Mouse (Mus musculus) forebrain, postnatal 0 days (tissue): ENCODE results near the gene Sh3gl2. TPM values are rescaled to one million over a fixed set of nuclear protein-coding genes. Genes with fewer than 3 reads are reported as not detected.
A peak's percentile ranks its signal among the peaks of the same experiment; 100 is the strongest.

Experiments
- ATAC-seq: fragments of 200-750 bp; cut with Nextera tagmentation; 2 replicates; pipeline ENCODE4 v1.8.0; 2017; ENCODE audit warnings: mild to moderate bottlenecking, moderate library complexity
- DNase-seq: peaks from one replicate; pipeline ENCODE4 v3.0.0-alpha.2; 2015
- H3K27ac ChIP-seq: fragments of 300-500 bp; sonication (generic); 2 replicates; pipeline ENCODE4 v1.5.1; 2014; ENCODE audit warnings: low read depth, mild to moderate bottlenecking, antibody characterized with exemption, low read length, moderate library complexity, mixed read lengths
- H3K27me3 ChIP-seq: fragments of 300-500 bp; sonication (generic); 2 replicates; pipeline ENCODE4 v1.6.1; 2014; ENCODE audit warnings: mild to moderate bottlenecking, low read length, mixed read lengths; ENCODE audit not compliant: insufficient read depth
- H3K36me3 ChIP-seq: fragments of 300-500 bp; sonication (generic); 2 replicates; pipeline ENCODE4 v1.6.1; 2014; ENCODE audit warnings: mild to moderate bottlenecking, moderate library complexity; ENCODE audit not compliant: insufficient read depth
- H3K4me1 ChIP-seq: fragments of 300-500 bp; sonication (generic); 2 replicates; pipeline ENCODE4 v1.6.1; 2014; ENCODE audit warnings: antibody characterized with exemption; ENCODE audit not compliant: insufficient read depth
- H3K4me2 ChIP-seq: fragments of 300-500 bp; sonication (generic); 2 replicates; pipeline ENCODE4 v1.6.1; 2014; ENCODE audit warnings: low read depth, mild to moderate bottlenecking, moderate library complexity
- H3K4me3 ChIP-seq: fragments of 300-500 bp; sonication (generic); 2 replicates; pipeline ENCODE4 v1.5.1; 2014; ENCODE audit warnings: low read depth, low read length, mixed read lengths
- H3K9ac ChIP-seq: fragments of 300-500 bp; sonication (generic); 2 replicates; pipeline ENCODE4 v1.6.1; 2014; ENCODE audit warnings: mild to moderate bottlenecking
- H3K9me3 ChIP-seq: fragments of 300-500 bp; sonication (generic); 2 replicates; pipeline ENCODE4 v1.6.1; 2016; ENCODE audit warnings: low read length
- CTCF ChIP-seq: sonication (generic); IDR thresholded peaks from 2 replicates; pipeline ENCODE4 v1.5.1; 2016; ENCODE audit warnings: antibody characterized with exemption, control low read depth, low read depth
- WGBS: fragments of 180-500 bp; shearing (Covaris S2); extraction: QIAGEN DNeasy Blood & Tissue Kit; methylation state at CpG from one replicate; pipeline ENCODE4 v1.1.7; 2014; 5-methylcytosine and 5-hydroxymethylcytosine counted together
- polyA plus RNA-seq: library from polyadenylated mRNA; unstranded; fragments of >200 nt; fragmentation: Nextera tagmentation; extraction: Ambion mirVana; gene quantifications from 2 replicates; pipeline ENCODE4 v1.2.1, GENCODE M21; 2015
- total RNA-seq: library from RNA; depleted of rRNA; stranded (reverse); fragments of >200 nt; gene quantifications from 2 replicates; pipeline ENCODE4 v1.2.3, GENCODE M21; 2014

Sh3gl2 gene
- total and polyA plus RNA-seq, 2 experiments from 2014 or later = 31.9 to 122 TPM

- no peak for DNase-seq
- Histone ChIP-seq H3K27ac (no peak overlapping the region), H3K4me1 (no peaks in the 10 kb centered on the region), H3K4me2 (no peak overlapping the region), H3K9ac (no peak overlapping the region), H3K27me3 (no peaks in the 10 kb centered on the region), H3K4me3 (no peak overlapping the region), H3K36me3 (no peaks in the 10 kb centered on the region), H3K9me3 (no peaks in the 10 kb centered on the region)
- no peak for TF ChIP-seq CTCF
- no peak for ATAC-seq
- 89% methylated on average over 4 of the region's 4 CpGs for WGBS
These were observed 221.3 kb downstream of the Sh3gl2 start for GRCm38 (mm10) chr4:85426211-85426610.

- Histone ChIP-seq H3K27ac (no peak overlapping the region), H3K27me3 (no peaks in the 10 kb centered on the region), H3K4me1 (no peaks in the 10 kb centered on the region), H3K4me2 (no peak overlapping the region), H3K36me3 (no peaks in the 10 kb centered on the region), H3K9me3 (no peaks in the 10 kb centered on the region), H3K9ac (no peak overlapping the region), H3K4me3 (no peak overlapping the region)
- WGBS = 80% methylated on average over 4 of the region's 4 CpGs
- ATAC-seq = no peak
- no peak for DNase-seq
- no peak for TF ChIP-seq CTCF
These were observed 227.9 kb downstream of the Sh3gl2 start for GRCm38 (mm10) chr4:85432786-85433185.

- no peak overlapping the region for H3K4me3 ChIP-seq
- no peak overlapping the region for H3K9ac ChIP-seq
- H3K4me2 ChIP-seq = no peak overlapping the region
- H3K27ac ChIP-seq = no peak overlapping the region
- DNase-seq = no peak
- H3K36me3 ChIP-seq = no peaks in the 10 kb centered on the region
- H3K27me3 ChIP-seq = no peaks in the 10 kb centered on the region
- TF ChIP-seq CTCF = no peak
- no peaks in the 10 kb centered on the region for H3K4me1 ChIP-seq
- H3K9me3 ChIP-seq = no peaks in the 10 kb centered on the region
- no peak for ATAC-seq
- 62% methylated on average over 8 of the region's 8 CpGs for WGBS
These were observed 229.8 kb downstream of the Sh3gl2 start for GRCm38 (mm10) chr4:85434734-85435133.

- no peaks in the 10 kb centered on the region for H3K4me1 ChIP-seq
- no peak for DNase-seq
- no peak for ATAC-seq
- WGBS = 35% methylated on average over 3 of the region's 3 CpGs
- TF ChIP-seq CTCF = no peak
- H3K4me2 ChIP-seq = no peak overlapping the region
- H3K4me3 ChIP-seq = no peak overlapping the region
- H3K9me3 ChIP-seq = no peaks in the 10 kb centered on the region
- no peaks in the 10 kb centered on the region for H3K27me3 ChIP-seq
- H3K9ac ChIP-seq = no peak overlapping the region
- H3K36me3 ChIP-seq = no peaks in the 10 kb centered on the region
- H3K27ac ChIP-seq = no peak overlapping the region
These were observed 233.9 kb downstream of the Sh3gl2 start for GRCm38 (mm10) chr4:85438813-85439212.

- no peak overlapping the region for H3K9ac ChIP-seq
- no peak overlapping the region for H3K4me2 ChIP-seq
- DNase-seq (peak; percentile 19), ATAC-seq (peak; percentile 61)
- H3K27me3 ChIP-seq = no peaks in the 10 kb centered on the region
- no peak overlapping the region for H3K27ac ChIP-seq
- TF ChIP-seq CTCF = no peak
- WGBS = 72% methylated on average over 6 of the region's 6 CpGs
- no peaks in the 10 kb centered on the region for H3K9me3 ChIP-seq
- no peaks in the 10 kb centered on the region for H3K36me3 ChIP-seq
- 0 out of 2 replicates have a peak, but pooled peaks cover 2% of the 10 kb centered on the region for H3K4me1 ChIP-seq
- no peak overlapping the region for H3K4me3 ChIP-seq
These were observed 278.7 kb downstream of the Sh3gl2 start for GRCm38 (mm10) chr4:85483586-85483985.

GRCm38 (mm10) chr4:85486316-85486946 lies 281.5 kb downstream of the Sh3gl2 start:
- Histone ChIP-seq H3K4me3 (no peak overlapping the region), H3K36me3 (no peaks in the 10 kb centered on the region), H3K9me3 (no peaks in the 10 kb centered on the region), H3K4me2 (no peak overlapping the region; the same call in 1 of the 2 replicates), H3K9ac (no peak overlapping the region), H3K27me3 (no peaks in the 10 kb centered on the region), H3K27ac (no peak overlapping the region), H3K4me1 (0 out of 2 replicates have a peak, but pooled peaks cover 2% of the 10 kb centered on the region)
- DNase-seq (peak; percentile 62), ATAC-seq (peak; percentile 80)
- no peak for TF ChIP-seq CTCF
- 35% methylated on average over 10 of the region's 10 CpGs for WGBS

- H3K9ac ChIP-seq = no peak overlapping the region
- H3K4me2 ChIP-seq = no peak overlapping the region
- no peak overlapping the region for H3K4me3 ChIP-seq
- H3K27ac ChIP-seq = no peak overlapping the region
- no peaks in the 10 kb centered on the region for H3K27me3 ChIP-seq
- H3K4me1 ChIP-seq = no peaks in the 10 kb centered on the region
- H3K36me3 ChIP-seq = no peaks in the 10 kb centered on the region
- DNase-seq = no peak
- ATAC-seq = no peak
- no peak for TF ChIP-seq CTCF
- H3K9me3 ChIP-seq = no peaks in the 10 kb centered on the region
- WGBS = 62% methylated on average over 3 of the region's 3 CpGs
These were observed 300.8 kb downstream of the Sh3gl2 start for GRCm38 (mm10) chr4:85505718-85506117.
